Mouse (Mus musculus): ENCODE measurements at regions not wholly inside any gene's neighbourhood (a gene's known extent, or its start where the extent isn't known, plus 50 kb on each side); places are given as distances from the start of the nearest gene placed in this dataset.
"Not testable (repeated sequence)": the region's sequence is repeated elsewhere in the genome, so short reads cannot be mapped to it uniquely, and the experiment has no call there.

GRCm38 (mm10) chr7:73608070-73608803, 66.6 kb upstream of the Chd2 start:
- 34% methylated on average over 8 of the region's 8 CpGs for WGBS
- H3K4me3 ChIP-seq, result peak overlapping the region; percentile 51
- peak overlapping the region; percentile 79 for H3K4me2 ChIP-seq
- H3K27ac ChIP-seq (replicated peaks), result peak overlapping the region; percentile 90
- peaks cover 30% of the 10 kb centered on the region for H3K4me1 ChIP-seq
- no peaks in the 10 kb centered on the region for H3K27me3 ChIP-seq (replicated peaks)
- no peaks in the 10 kb centered on the region for H3K36me3 ChIP-seq
- no peak for ATAC-seq (ENCODE audit: extremely low read depth, insufficient number of reproducible peaks, low FRiP score, low TSS enrichment)
- H3K9ac ChIP-seq, result peak overlapping the region; percentile 82
- H3K9me3 ChIP-seq, result no peaks in the 10 kb centered on the region

- H3K4me2 ChIP-seq, result peak overlapping the region; percentile 79
- peak overlapping the region; percentile 90 for H3K27ac ChIP-seq (replicated peaks)
- ATAC-seq (ENCODE audit: extremely low read depth, insufficient number of reproducible peaks, low FRiP score, low TSS enrichment), result no peak
- no peaks in the 10 kb centered on the region for H3K9me3 ChIP-seq
- no peaks in the 10 kb centered on the region for H3K36me3 ChIP-seq
- peak overlapping the region; percentile 51 for H3K4me3 ChIP-seq
- H3K4me1 ChIP-seq, result peaks cover 30% of the 10 kb centered on the region
- 8% methylated on average over 11 of the region's 11 CpGs for WGBS
- peak overlapping the region; percentile 82 for H3K9ac ChIP-seq
- H3K27me3 ChIP-seq (replicated peaks), result no peaks in the 10 kb centered on the region
These were observed 65.9 kb upstream of the Chd2 start for GRCm38 (mm10) chr7:73607450-73608005.

GRCm38 (mm10) chr7:73606677-73607449, 65.2 kb upstream of the Chd2 start:
- Histone ChIP-seq H3K36me3 (no peaks in the 10 kb centered on the region), H3K4me1 (peaks cover 30% of the 10 kb centered on the region), H3K4me3 (peak overlapping the region; percentile 51), H3K9me3 (no peaks in the 10 kb centered on the region), H3K27me3 (replicated peaks) (no peaks in the 10 kb centered on the region), H3K27ac (replicated peaks) (peak overlapping the region; percentile 90), H3K4me2 (peak overlapping the region; percentile 79), H3K9ac (peak overlapping the region; percentile 82)
- WGBS, result 3% methylated on average over 30 of the region's 30 CpGs
- peak; percentile 95 for ATAC-seq (ENCODE audit: extremely low read depth, insufficient number of reproducible peaks, low FRiP score, low TSS enrichment)

GRCm38 (mm10) chr7:73604597-73604996, 63.0 kb upstream of the Chd2 start:
- Histone ChIP-seq H3K27me3 (replicated peaks) (no peaks in the 10 kb centered on the region), H3K27ac (replicated peaks) (no peak overlapping the region), H3K36me3 (no peaks in the 10 kb centered on the region), H3K4me1 (peaks cover 24% of the 10 kb centered on the region), H3K9me3 (0 out of 2 replicates have a peak, but pooled peaks cover 4% of the 10 kb centered on the region), H3K9ac (no peak overlapping the region), H3K4me3 (no peak overlapping the region), H3K4me2 (no peak overlapping the region)
- WGBS, result 72% methylated on average over 2 of the region's 2 CpGs
- ATAC-seq (ENCODE audit: extremely low read depth, insufficient number of reproducible peaks, low FRiP score, low TSS enrichment), result no peak

GRCm38 (mm10) chr7:73602815-73603551, 61.4 kb upstream of the Chd2 start:
- H3K27ac ChIP-seq (replicated peaks), result peak overlapping the region; percentile 64
- 0 out of 2 replicates have a peak, but pooled peaks cover 4% of the 10 kb centered on the region for H3K9me3 ChIP-seq
- H3K4me2 ChIP-seq, result no peak overlapping the region
- WGBS, result 55% methylated on average over 4 of the region's 4 CpGs
- H3K4me1 ChIP-seq, result peaks cover 19% of the 10 kb centered on the region
- no peak overlapping the region for H3K4me3 ChIP-seq
- no peaks in the 10 kb centered on the region for H3K36me3 ChIP-seq
- no peak overlapping the region for H3K9ac ChIP-seq
- no peaks in the 10 kb centered on the region for H3K27me3 ChIP-seq (replicated peaks)
- ATAC-seq (ENCODE audit: extremely low read depth, insufficient number of reproducible peaks, low FRiP score, low TSS enrichment), result no peak

GRCm38 (mm10) chr7:73601336-73601735, 59.7 kb upstream of the Chd2 start:
- ATAC-seq (ENCODE audit: extremely low read depth, insufficient number of reproducible peaks, low FRiP score, low TSS enrichment), result no peak
- WGBS, result 67% methylated on average over 2 of the region's 2 CpGs
- H3K4me2 ChIP-seq, result no peak overlapping the region

GRCm38 (mm10) chr7:73600776-73601175, 59.1 kb upstream of the Chd2 start:
- Histone ChIP-seq H3K36me3 (no peaks in the 10 kb centered on the region), H3K4me1 (peaks cover 33% of the 10 kb centered on the region), H3K9me3 (0 out of 2 replicates have a peak, but pooled peaks cover 4% of the 10 kb centered on the region), H3K9ac (no peak overlapping the region), H3K27me3 (replicated peaks) (no peaks in the 10 kb centered on the region), H3K4me2 (no peak overlapping the region), H3K27ac (replicated peaks) (no peak overlapping the region), H3K4me3 (no peak overlapping the region)
- no peak for ATAC-seq (ENCODE audit: extremely low read depth, insufficient number of reproducible peaks, low FRiP score, low TSS enrichment)
- 35% methylated on average over 1 of the region's 1 CpGs for WGBS

More at GRCm38 (mm10) chr7:73601336-73601735, 59.7 kb upstream of the Chd2 start:
- H3K4me3 ChIP-seq, result no peak overlapping the region
- no peaks in the 10 kb centered on the region for H3K27me3 ChIP-seq (replicated peaks)
- H3K9me3 ChIP-seq, result 0 out of 2 replicates have a peak, but pooled peaks cover 4% of the 10 kb centered on the region
- H3K4me1 ChIP-seq, result peaks cover 27% of the 10 kb centered on the region
- H3K9ac ChIP-seq, result no peak overlapping the region
- no peaks in the 10 kb centered on the region for H3K36me3 ChIP-seq
- no peak overlapping the region for H3K27ac ChIP-seq (replicated peaks)

- H3K36me3 ChIP-seq; H3K9me3 ChIP-seq; H3K27ac ChIP-seq (replicated peaks); ATAC-seq (ENCODE audit: extremely low read depth, insufficient number of reproducible peaks, low FRiP score, low TSS enrichment); H3K4me2 ChIP-seq; H3K27me3 ChIP-seq (replicated peaks); H3K9ac ChIP-seq; H3K4me3 ChIP-seq: not testable (repeated sequence)
- peaks cover 38% of the 10 kb centered on the region for H3K4me1 ChIP-seq
- 82% methylated on average over 3 of the region's 3 CpGs for WGBS
These were observed 58.4 kb upstream of the Chd2 start for GRCm38 (mm10) chr7:73600003-73600385.

GRCm38 (mm10) chr7:73599354-73600002, 57.8 kb upstream of the Chd2 start:
- Histone ChIP-seq H3K4me1 (peaks cover 39% of the 10 kb centered on the region), H3K4me3 (no peak overlapping the region), H3K9ac (no peak overlapping the region), H3K4me2 (no peak overlapping the region), H3K27me3 (replicated peaks) (no peaks in the 10 kb centered on the region), H3K9me3 (0 out of 2 replicates have a peak, but pooled peaks cover 4% of the 10 kb centered on the region), H3K36me3 (no peaks in the 10 kb centered on the region), H3K27ac (replicated peaks) (no peak overlapping the region)
- WGBS, result 85% methylated on average over 9 of the region's 9 CpGs
- no peak for ATAC-seq (ENCODE audit: extremely low read depth, insufficient number of reproducible peaks, low FRiP score, low TSS enrichment)

- Histone ChIP-seq H3K9me3 (0 out of 2 replicates have a peak, but pooled peaks cover 4% of the 10 kb centered on the region), H3K27me3 (replicated peaks) (no peaks in the 10 kb centered on the region), H3K36me3 (no peaks in the 10 kb centered on the region), H3K4me1 (peaks cover 41% of the 10 kb centered on the region), H3K4me2 (no peak overlapping the region), H3K4me3 (no peak overlapping the region), H3K27ac (replicated peaks) (peak overlapping the region; percentile 98; the same call in 1 of the 2 replicates), H3K9ac (no peak overlapping the region)
- WGBS, result 76% methylated on average over 5 of the region's 5 CpGs
- ATAC-seq (ENCODE audit: extremely low read depth, insufficient number of reproducible peaks, low FRiP score, low TSS enrichment), result no peak
These were observed 56.3 kb upstream of the Chd2 start for GRCm38 (mm10) chr7:73597968-73598367.

Measured in heart, embryonic 13.5 days (tissue).